8 mouse cellular contexts compared by ENCODE assay signal in the genomic region with DNA sequence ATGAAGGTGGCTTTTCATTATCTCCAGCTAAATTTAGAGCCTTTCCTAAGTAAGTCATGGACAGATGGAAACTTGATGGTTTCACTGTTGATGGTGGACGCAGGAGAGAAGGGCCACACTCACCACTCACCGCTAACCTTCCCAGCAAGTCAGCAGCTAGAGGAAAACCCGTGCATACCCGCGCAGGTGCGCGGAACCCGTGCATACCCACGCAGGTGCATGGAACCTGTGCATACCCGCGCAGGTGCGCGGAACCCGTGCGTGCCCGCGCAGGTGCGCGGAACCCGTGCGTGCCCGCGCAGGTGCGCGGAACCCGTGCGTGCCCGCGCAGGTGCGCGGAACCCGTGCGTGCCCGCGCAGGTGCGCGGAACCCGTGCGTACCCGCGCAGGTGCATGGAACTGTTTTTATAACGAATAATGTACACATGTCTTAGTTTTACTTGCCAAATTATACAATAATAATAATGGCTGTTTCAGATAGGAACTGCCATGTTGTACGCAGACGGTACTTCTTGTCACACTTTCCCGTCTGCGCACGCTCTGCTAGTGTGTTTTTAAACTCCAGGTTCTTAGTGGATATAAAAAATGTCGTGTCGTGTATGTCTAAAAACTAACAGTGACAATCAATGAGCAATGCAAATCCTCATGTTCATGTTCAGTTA.
DNase-seq lines count a peak whose midpoint lies in the region; ATAC-seq lines count a peak whose summit lies in the region.

No protein-coding gene starts in this region.

- H3K9me3 ChIP-seq in embryonic facial prominence, embryonic 10.5 days, result no peaks in the 10 kb centered on the region
- no peaks in the 10 kb centered on the region for H3K9me3 ChIP-seq in midbrain, embryonic 13.5 days

- H3K27ac ChIP-seq in embryonic facial prominence, embryonic 10.5 days (replicated peaks), result peak overlapping the region; percentile 63; the same call in 1 of the 2 replicates
- H3K27ac ChIP-seq in midbrain, embryonic 13.5 days, result peak overlapping the region; percentile 59

- H3K4me1 ChIP-seq in embryonic facial prominence, embryonic 10.5 days, result peaks cover 11% of the 10 kb centered on the region
- peaks cover 11% of the 10 kb centered on the region for H3K4me1 ChIP-seq in midbrain, embryonic 13.5 days (replicated peaks)

- WGBS in embryonic facial prominence, embryonic 10.5 days, result 3% methylated on average over 49 of the region's 49 CpGs
- 2% methylated on average over 49 of the region's 49 CpGs for WGBS in midbrain, embryonic 13.5 days

- H3K27me3 ChIP-seq in embryonic facial prominence, embryonic 10.5 days (replicated peaks; ENCODE audit: low read depth, poor library complexity, severe bottlenecking), result no peaks in the 10 kb centered on the region
- no peaks in the 10 kb centered on the region for H3K27me3 ChIP-seq in midbrain, embryonic 13.5 days

- no peak for DNase-seq in cerebellum, postnatal 4 days (ENCODE audit: low spot score in 2 of 2)
- DNase-seq in B cell, adult 2 months, result peak; percentile 46 to 47
- DNase-seq in embryonic facial prominence, embryonic 10.5 days (ENCODE audit: low spot score), result no peak
- peak; percentile 35 for DNase-seq in kidney, adult 18-20 months
- DNase-seq in adrenal gland, postnatal 4 days (ENCODE audit: low spot score in 2 of 2), result no peak
- no peak for DNase-seq in spleen, postnatal 36 days (ENCODE audit: low spot score in 2 of 2)

- H3K9ac ChIP-seq in midbrain, embryonic 13.5 days (replicated peaks), result peak overlapping the region; percentile 62

- H3K36me3 ChIP-seq in embryonic facial prominence, embryonic 10.5 days (replicated peaks), result peaks cover 19% of the 10 kb centered on the region
- H3K36me3 ChIP-seq in midbrain, embryonic 13.5 days, result peaks cover 11% of the 10 kb centered on the region

- peak overlapping the region; percentile 81 for H3K4me2 ChIP-seq in midbrain, embryonic 13.5 days (replicated peaks)

- ATAC-seq in cerebellum, adult (ENCODE audit: insufficient number of reproducible peaks, low FRiP score, low TSS enrichment), result 0 out of 2 replicates have a peak, but pooled peaks have one; percentile 32
- ATAC-seq in midbrain, embryonic 13.5 days, result no peak

- peak overlapping the region; percentile 62 for H3K4me3 ChIP-seq in embryonic facial prominence, embryonic 10.5 days
- H3K4me3 ChIP-seq in midbrain, embryonic 13.5 days (replicated peaks), result peak overlapping the region; percentile 48

Comparison
In these comparisons a context has a peak if more than half of its experiments do, and no peak if none do; other contexts are left out.
1. DNase-seq: peak in B cell, adult 2 months (2 of 2) and kidney, adult 18-20 months (single experiment); none in cerebellum, postnatal 4 days (0 of 2), embryonic facial prominence, embryonic 10.5 days (single experiment), adrenal gland, postnatal 4 days (0 of 2) and spleen, postnatal 36 days (0 of 2).